Mouse (Mus musculus) large intestine, adult 2 months (tissue): Measurements from ENCODE around the gene Lmna. TPM values are rescaled to one million over a fixed set of nuclear protein-coding genes. Genes with fewer than 3 reads are reported as not detected.

ENCODE experiments used
- DNase-seq: peaks from one replicate; pipeline ENCODE4 v3.0.0-alpha.2; 2012; ENCODE audit warnings: low read depth, low spot score
- WGBS: fragments of 180-500 bp; shearing (Covaris S2); methylation state at CpG from one replicate; pipeline ENCODE4 v1.1.7; 2018; 5-methylcytosine and 5-hydroxymethylcytosine counted together
- polyA plus RNA-seq: library from polyadenylated mRNA; depleted of rRNA; stranded (reverse); fragments of >200 nt; gene quantifications from 2 replicates; pipeline ENCODE4 v1.2.3, GENCODE M21; 2012

Gene Lmna
- polyA plus RNA-seq, 1 experiment, result 90.6 TPM

DNA sequence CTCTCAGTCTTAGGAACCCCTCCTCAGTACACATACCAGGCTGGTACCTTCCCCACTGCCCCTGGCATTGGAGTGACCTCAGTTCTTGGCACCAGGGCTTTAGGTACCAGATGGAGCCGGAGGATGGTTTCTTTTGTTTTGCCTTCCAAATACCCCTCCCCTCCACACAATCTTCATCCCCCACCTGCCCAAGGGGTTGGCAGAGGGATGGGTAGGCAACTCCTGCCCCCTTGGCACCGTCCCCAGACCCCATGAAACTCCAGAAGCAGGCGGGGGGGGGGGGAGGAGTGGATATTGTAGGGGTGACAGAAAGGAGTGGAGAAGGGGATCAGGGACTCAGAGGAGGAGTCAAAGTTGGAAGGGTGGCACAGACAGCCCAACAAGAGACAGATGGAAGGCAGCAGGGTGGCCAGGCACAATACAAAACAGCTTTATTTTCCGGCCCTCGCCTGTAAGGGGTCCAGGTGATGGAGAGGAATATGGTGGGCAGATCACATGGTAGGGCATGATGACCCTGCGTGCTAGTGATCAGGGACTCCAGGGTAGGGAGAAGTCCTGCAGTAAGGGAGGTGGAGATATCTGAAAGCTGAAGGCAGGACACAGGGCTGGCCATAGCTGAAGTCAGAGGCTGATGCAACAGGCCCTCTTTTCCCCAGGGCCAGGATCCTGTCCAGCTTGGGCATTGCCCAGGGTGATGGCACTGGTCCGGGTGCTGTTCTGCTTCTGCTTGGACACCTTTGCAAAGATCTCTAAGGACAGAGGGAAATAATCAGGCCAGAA, 32.1 kb upstream of the Lmna start:
- DNase-seq, result no peak
- 78% methylated on average over 7 of the region's 7 CpGs for whole genome bisulfite sequencing

DNA sequence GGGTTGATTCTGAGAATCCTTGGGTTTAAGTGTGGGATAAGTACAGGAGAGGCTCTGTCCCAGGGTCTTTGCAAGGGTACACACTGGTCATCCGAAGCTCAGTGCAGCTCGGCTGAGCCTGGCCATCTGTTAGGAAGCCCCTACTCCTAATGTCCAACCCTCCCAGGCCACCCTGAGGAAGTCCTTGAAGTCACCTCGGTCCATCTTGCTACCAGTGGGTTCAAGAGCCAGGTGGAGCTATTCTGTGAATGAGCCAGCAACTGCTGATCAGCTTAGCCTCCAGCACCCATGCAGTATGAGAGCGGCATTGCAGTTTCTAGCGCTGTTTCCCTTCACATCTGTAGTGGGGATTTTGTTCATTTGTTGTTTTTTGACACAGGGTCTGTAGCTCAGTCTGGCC, 30.3 kb upstream of the Lmna start:
- no peak for DNase-seq

DNA sequence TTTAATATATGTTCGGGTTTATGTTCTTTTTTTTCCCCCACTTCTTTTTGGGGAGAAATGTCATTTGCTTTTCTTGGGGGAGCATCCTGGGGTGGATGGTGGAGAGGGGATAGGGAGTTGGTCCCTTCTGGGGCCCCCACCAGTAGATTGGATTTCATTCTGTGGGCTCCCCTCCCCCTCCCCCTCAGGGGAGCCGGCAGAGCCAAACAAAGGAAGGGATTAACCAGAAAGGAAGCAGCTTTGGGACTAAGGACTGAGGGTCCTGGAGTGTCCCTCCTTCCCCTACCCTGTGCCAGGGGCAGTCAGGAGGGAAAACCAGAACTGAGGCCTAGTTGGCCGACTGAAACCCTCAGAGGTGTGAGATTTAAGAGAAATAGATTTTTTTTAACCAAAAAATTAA, 29.6 kb upstream of the Lmna start:
- no peak for DNase-seq
- 60% methylated on average over 3 of the region's 3 CpGs for WGBS

More for the DNA sequence above, 30.3 kb upstream of the Lmna start:
- 74% methylated on average over 5 of the region's 5 CpGs for WGBS

DNA sequence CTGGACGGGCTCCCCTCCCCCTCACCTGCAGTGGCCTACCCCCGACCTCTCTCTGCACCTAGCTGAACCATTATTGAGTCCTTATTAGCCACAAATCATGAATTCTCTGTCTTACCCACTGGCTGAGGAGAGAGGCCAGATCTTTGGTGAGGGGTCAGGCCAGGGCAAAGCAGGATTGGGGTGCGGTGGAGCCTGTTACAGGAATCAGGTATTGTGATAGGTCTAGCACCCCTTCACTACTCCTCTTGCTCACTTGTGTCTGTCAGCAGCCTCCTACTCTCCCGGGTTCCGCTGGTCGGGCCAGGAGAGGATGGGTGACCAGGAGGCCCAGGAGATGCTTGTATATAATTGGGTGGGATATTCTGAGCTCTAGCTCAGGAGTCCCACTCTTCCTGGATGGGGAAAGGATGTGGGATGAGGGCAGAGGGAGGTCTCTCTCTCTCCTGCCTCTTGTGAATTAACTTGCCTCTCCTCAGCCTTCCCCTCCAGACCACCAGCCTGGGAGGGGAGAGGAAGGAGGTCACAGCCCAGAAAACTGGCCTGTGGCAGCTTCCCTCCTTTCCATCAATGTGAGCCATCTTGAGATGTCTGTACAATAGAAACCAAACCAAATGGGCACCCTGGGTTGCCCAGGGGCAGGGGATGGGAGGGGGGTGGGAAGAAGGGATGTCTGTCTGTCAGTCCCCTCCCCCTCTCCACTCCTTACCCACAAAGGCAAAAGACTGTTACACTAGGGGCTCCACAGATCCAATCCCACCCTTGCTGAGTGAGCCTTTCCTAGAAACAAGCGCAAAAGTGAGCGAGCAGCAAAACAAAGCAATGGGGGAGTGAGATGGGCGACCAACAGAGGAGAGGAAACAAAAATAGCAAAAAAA, 28.8 kb upstream of the Lmna start:
- no peak for DNase-seq
- 77% methylated on average over 9 of the region's 9 CpGs for WGBS

DNA sequence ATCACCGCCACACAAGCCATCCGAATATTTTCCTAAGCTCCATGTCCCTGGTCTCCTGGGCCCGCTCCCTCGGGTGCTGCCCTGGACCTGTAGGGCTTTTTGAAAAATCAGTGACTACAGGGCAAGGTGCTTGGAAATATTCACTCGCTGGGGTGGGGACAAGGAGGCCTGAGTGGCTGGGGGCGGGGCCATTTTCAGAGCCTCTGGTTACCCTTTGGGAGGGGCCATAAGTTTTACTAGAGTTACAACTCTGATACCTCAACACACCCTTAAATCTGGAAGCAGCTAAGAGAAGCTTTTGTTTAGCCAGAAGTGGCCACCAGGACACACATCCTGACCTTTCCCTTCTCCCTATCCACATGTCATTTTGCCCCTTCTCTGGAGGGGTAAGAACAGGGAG, 27.4 kb upstream of the Lmna start:
- no peak for DNase-seq
- WGBS, result 72% methylated on average over 6 of the region's 6 CpGs

DNA sequence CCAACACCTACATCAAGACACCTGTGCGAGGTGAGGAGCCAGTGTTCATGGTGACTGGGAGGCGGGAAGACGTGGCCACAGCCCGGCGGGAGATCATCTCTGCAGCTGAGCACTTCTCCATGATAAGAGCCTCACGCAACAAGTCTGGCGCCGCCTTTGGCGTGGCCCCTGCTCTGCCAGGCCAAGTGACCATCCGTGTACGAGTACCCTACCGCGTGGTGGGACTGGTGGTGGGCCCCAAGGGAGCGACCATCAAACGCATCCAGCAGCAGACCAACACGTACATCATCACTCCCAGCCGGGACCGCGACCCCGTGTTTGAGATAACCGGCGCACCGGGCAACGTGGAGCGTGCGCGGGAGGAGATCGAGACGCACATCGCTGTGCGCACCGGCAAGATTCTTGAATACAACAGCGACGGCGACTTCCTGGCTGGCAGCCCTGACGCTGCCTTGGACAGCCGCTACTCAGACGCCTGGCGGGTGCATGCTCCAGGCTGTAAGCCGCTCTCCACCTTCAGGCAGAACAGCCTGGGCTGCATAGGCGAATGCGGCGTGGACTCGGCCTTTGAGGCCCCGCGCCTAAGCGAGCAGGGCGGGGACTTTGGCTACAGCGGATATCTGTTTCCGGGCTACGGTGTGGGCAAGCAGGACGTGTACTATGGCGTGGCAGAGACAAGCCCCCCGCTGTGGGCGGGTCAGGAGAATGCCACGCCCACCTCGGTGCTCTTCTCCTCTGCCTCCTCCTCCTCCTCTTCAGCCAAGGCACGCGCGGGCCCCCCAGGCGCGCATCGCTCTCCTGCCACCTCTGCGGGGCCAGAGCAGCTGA, 26.6 kb upstream of the Lmna start:
- DNase-seq, result no peak
- whole genome bisulfite sequencing, result 33% methylated on average over 64 of the region's 64 CpGs

DNA sequence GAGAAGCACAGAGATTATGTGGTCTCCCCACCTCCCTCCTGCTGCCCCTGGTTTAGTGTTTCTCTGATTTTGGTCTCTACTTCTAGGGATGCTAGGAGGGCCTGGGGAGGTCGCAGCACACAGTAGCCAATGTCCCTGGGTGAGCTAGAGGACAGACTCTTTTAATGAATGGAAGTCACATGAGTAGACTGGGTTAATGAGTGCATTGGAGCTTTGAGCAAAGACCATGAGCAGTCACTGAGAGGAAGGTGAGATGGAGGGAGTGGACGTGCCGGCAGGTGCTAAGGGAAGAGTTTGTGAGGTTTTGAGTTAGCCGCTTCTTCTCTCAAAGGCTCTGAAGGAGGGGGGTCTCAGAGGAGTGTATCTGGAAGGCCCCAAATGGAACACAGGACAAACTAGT, 25.8 kb upstream of the Lmna start:
- DNase-seq, result no peak
- 96% methylated on average over 4 of the region's 4 CpGs for WGBS

DNA sequence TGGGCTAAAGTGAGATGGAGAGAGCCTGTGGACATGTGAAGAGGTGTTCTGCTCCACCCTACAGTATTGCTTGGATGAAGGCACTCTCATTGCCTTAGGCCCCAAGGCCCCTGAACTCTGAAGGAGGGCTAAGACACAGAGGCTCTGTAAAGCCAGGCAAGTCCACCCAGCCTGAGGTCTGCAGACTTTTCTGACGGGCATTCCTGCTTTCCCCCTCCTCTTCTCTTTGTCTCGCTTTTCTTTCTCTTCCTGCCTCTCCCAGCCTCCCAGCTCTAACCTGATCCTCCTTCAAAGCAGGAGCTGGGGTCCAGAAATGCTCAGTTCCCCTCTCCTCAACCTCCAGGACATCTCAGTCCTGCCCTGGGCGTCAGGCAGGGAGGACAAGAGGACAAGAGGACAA, 25.2 kb upstream of the Lmna start:
- 76% methylated on average over 3 of the region's 3 CpGs for WGBS
- no peak for DNase-seq

DNA sequence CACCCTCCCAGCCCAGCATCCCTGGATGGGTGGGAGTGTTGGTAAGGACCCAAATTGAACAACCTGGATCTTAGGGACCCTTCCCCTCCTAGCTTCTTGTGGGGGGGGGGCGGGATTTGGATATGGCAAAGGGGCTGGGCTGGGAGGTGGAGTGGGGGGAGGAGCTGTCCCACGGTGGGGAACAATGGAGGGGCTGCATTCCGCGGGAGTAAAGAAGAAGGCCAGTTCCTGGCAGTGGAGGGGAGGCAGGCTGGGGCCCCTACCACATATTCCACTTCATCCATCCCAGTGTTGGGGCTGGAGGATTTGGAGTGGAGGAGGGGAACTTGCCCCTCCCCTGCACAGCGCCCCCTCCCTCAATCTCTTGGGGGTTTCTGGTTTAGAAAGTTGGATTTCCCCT, 23.9 kb upstream of the Lmna start:
- WGBS, result 46% methylated on average over 4 of the region's 5 CpGs

DNA sequence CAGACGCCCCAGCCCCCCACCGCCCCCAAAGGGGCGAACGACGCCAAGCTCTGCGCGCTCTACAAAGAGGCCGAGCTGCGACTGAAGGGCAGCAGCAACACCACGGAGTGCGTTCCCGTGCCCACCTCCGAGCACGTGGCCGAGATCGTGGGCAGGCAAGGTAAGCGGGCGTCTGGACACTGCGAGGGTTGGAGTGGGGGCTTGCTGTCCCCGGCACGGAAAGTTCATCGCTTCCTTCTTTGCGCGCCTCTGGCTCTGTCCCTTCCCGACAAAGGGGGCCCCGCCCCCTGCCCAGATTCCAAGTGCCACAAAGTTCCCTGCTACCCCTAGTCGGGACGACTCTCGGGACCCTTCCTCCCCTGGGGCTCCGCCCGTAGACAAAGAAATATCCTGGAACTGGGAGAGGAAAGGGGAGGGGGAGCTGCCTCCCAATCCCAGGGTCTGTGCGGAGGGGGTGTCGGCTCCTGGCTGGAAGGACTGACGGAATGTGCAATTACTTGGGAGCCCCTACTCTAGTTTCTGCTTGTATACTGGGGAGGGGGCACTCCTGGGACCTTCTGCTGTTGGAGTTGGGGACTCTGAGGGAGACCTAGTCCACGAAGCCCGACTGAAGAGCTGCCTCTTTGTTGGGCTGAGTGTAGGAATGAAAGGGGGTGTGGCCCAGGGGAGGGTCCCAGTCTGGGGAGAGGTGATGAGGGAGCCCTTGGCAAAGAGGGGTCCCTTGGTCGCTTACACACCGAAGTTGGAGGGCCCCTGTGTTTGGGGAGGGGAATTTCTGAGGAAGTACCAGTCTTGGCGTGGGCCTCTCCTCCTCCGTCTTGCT, 23.1 kb upstream of the Lmna start:
- DNase-seq, result no peak
- WGBS, result 6% methylated on average over 40 of the region's 40 CpGs

More for the DNA sequence above, 23.9 kb upstream of the Lmna start:
- no peak for DNase-seq

DNA sequence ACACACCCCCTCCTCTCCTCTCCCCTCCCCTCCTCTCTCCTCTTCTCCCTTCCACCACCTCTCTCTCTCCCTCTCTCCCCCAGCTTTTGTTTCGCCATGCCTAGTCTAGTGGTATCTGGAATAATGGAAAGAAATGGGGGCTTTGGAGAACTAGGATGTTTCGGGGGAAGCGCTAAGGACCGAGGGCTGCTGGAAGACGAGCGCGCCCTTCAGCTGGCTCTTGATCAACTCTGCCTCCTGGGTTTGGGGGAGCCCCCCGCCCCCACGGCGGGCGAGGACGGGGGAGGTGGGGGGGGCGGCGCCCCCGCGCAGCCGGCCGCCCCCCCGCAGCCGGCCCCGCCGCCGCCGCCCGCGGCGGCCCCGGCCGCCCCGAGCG, 22.5 kb upstream of the Lmna start, which contains the start of gene Mex3a:
Gene Mex3a (plus strand): TSS at position 97 of the 376 bp plus-strand sequence.
- WGBS, result 6% methylated on average over 28 of the region's 31 CpGs
- DNase-seq, result no peak

DNA sequence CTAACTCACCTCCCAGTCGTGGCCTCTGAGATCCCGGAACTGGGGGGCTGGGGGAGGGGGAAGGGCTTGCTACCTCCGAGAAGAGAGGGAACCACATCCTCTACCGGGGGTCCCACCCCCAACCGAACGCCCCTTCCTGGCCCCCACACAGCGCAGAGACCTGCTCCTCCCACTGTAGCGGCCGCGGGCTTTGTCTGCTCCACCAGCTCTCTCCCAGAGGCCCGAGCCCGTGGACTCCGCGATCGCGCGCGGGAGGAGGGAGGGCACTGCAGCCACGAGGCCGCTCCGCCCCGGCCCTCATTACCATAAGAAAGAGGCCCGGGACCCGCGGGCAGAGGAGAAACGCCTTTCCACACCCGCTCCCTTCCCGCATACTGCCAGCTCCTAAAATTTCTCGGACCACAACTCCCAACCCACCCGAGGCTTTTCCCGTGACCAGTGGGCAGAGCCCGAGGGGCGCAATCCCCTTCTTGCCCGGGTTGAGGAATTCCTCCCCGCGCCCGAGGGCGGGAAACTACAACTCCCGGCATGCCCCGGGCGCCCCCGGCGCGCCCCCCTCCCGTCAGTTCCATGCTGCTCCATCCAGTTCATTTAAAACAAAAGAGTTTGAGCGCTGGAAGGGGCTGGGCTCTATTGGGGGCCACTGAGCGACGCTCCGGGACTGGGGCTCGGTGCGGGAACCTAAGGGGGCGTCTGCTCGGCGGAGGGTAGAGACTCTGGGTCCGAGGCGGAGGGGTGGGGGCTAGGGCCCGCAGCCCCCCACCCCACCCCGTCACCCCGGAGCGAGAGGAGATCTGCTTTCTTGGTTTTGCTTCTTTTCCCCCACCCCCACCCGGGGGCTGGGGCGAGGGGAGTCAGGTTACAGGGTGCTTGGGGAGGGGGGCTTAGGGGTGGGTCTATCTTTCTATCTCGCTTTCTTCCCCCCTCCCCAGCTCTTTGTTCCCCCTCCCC, 21.9 kb upstream of the Lmna start:
- DNase-seq, result no peak
- under 1% methylated on average over 63 of the region's 63 CpGs for WGBS

DNA sequence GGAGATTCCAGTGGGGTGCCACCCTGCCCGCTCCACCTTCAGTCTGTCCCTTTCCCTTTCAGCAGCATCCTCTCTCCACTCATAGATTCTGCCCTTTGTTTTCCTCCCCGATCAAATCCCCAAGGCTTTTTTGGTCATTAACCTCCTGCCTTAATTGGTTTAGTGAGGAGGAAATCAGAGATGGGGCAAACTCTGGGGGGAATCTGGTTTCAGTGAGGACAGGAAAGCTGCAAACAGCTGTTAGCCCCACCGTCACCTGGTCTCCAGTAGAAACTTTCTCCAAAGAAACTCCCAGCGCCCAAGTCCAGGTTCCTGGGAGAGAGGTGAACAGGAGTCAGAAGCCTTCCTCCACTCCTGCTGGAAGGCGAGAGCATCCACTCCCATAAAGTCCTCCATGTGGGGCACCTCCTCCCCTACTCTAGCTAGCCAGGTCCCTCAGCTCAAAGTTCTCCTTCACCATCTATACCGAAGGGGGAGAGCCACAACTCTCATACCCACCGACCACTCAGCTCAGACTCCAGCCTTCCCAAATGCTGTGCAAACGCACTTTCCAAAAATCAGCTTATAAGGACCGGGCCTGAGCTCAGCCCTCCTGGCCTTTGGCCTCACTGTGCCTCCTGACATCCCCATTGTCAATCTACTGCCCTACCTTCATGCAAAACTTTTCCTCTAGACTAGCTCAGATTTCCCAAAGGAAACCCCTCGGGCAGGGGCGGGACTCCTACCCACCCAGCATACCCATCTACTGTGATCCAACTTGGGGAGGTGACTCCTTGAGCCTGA, 20.5 kb upstream of the Lmna start:
- 38% methylated on average over 11 of the region's 11 CpGs for WGBS
- no peak for DNase-seq

DNA sequence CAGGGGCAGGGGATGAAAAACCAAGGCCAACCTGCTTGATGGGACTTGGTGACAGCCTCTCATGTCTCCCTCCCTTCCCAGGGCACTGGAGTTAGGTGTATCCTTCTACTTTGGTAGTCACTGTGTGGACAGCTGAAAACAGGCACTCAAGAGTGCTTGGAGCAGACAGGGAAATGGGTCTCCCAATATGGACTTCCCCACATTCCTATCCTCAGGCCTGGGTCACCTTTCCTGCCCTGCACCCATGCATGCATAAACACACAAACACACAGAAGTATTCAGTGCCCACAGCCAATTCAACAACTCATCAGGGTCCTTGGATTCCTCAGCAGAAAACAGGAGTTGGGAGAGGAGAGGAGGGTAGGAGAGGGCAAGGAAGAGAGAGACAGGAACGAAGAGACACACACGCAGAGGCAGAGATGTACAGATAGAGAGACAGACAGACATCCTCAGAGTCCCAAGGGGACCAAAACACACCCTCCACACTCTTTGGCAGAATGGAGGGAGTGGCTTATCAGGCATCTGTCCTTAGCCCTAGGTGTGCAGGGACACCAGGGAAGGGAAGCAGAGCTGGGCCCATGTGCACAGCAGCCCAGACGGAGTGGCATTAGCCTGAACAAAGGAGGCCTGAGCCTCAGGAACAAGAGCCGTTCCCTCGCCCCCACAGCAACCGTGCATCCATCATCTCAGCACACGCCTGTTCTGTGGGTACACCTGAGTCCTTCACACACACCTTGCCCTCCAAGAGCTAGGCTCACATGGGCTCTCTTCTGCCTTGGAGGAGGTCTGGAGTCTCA, 19.6 kb upstream of the Lmna start:
- DNase-seq, result no peak
- 73% methylated on average over 7 of the region's 7 CpGs for WGBS

DNA sequence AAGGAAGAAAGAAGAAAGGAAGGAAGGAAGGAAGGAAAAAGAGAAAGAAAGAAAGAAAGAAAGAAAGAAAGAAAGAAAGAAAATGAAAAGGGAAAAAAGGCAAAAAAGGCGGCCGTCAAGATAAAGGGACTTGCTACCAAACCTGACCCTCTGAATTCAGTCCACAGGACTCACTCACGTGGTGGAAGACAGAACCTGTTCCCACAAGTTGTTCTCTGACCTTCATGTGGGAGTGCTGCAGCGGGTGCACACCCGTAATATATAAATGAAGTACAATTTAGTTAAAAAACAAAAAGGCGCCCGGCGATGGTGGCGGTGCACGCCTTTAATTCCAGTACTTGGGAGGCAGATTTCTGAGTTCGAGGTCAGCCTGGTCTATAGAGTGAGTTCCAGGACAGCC, 18.9 kb upstream of the Lmna start:
- WGBS, result 64% methylated on average over 11 of the region's 11 CpGs

DNA sequence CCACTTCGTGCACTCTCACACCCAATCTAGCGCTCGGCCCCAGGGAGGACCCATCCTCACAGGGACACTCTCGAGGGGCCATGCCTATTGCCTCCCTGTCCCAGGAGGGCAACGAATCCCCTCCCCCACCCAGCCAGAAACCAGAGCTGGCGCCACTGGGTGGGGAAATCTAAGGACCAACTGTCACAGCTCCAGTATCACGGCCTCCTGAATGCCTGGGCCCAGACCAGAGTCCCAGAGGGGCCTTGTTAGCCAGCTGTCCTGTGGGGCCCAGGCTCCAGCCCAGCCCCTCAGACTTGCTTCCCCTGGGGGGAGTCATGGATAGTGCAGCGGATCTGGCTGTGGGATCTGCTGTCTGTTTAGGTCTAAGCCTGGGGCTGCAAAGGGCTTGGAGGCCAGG, 17.8 kb upstream of the Lmna start:
- 77% methylated on average over 8 of the region's 8 CpGs for WGBS
- no peak for DNase-seq

More for the DNA sequence above, 18.9 kb upstream of the Lmna start:
- no peak for DNase-seq
